Mouse (Mus musculus): ENCODE data around the gene Spon2.

The Spon2 gene

GRCm38 (mm10) chr5:33218746-33219449 is 643 bp upstream of the Spon2 start:
- DNase-seq (ENCODE audit: low spot score in 2 of 2): no peak

GRCm38 (mm10) chr5:33217663-33218062 is 592 bp downstream of the Spon2 start:
- DNase-seq (ENCODE audit: low spot score in 2 of 2): no peak

GRCm38 (mm10) chr5:33214723-33215122 is 3.5 kb downstream of the Spon2 start:
- DNase-seq (ENCODE audit: low spot score in 2 of 2): no peak

GRCm38 (mm10) chr5:33211254-33211653 is 7.0 kb downstream of the Spon2 start:
- no peak for DNase-seq (ENCODE audit: low spot score in 2 of 2)

- DNase-seq (ENCODE audit: low spot score in 2 of 2): no peak
Observed at GRCm38 (mm10) chr5:33210515-33210914, 7.7 kb downstream of the Spon2 start.

DNA sequence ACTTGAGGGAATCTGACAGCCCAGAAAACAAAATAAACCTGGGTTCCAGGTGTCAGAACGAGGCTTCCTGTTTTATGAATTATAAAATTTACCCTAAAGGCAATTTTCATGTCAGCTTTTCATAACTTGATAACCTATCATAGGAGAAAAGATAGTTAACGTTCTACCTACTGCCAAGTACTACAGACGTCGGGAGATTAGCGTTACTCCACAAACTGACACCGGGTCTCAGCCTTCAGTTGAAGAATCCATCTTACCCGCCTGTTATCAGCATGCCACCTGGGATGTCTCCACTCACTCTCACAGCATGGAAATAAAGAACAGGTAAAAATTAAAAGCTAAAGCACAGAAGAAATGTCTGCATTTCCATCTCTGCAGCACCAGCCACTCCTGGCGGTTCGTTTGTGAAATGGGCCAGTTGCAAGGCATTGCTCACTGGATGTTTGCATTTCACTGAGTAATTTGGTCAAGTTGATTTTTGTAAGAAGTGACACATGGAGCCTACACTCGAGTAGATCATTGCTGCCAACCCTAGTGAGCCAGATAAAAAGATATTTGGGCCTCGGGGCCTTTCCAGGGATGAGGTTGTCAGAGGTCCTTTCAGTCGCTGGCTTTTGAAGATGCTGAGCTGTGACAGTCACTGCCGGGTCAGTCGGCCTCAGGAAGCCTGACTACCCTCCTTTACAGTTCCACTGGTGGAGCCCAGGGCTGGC is 9.6 kb downstream of the Spon2 start:
- DNase-seq (ENCODE audit: low spot score in 2 of 2): no peak

GRCm38 (mm10) chr5:33207136-33207535 is 11.1 kb downstream of the Spon2 start:
- no peak for DNase-seq (ENCODE audit: low spot score in 2 of 2)

GRCm38 (mm10) chr5:33206328-33206727 is 11.9 kb downstream of the Spon2 start:
- no peak for DNase-seq (ENCODE audit: low spot score in 2 of 2)

GRCm38 (mm10) chr5:33204284-33204683 is 14.0 kb downstream of the Spon2 start:
- no peak for DNase-seq (ENCODE audit: low spot score in 2 of 2)

GRCm38 (mm10) chr5:33203691-33204242 is 14.5 kb downstream of the Spon2 start:
- DNase-seq (ENCODE audit: low spot score in 2 of 2): peak; percentile 62 to 77

- no peak for DNase-seq (ENCODE audit: low spot score in 2 of 2)
Observed at GRCm38 (mm10) chr5:33203171-33203565, 15.1 kb downstream of the Spon2 start.

- no peak for DNase-seq (ENCODE audit: low spot score in 2 of 2)
Observed at GRCm38 (mm10) chr5:33202516-33203170, 15.6 kb downstream of the Spon2 start.

DNA sequence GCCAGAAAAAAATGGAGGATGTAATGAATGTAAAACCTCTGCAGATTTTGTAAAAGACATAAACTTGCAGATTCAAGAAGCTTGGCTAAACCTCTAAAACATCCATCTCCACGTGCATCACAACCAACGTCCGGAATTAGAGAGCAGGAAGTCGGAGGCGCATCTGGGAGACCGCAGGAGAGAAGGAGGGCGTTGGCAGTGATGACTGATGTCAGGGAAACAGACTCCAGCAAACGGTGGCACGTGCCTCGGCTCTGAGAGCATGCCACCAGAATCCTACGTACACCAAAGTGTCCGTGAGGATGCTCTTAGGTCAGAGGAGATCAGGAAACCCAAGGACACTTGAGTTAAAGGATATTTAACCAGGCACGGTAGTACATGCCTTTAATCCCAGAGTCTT is 16.6 kb downstream of the Spon2 start:
- DNase-seq (ENCODE audit: low spot score in 2 of 2): no peak

- no peak for DNase-seq (ENCODE audit: low spot score in 2 of 2)
Observed at GRCm38 (mm10) chr5:33200071-33200470, 18.2 kb downstream of the Spon2 start.

DNA sequence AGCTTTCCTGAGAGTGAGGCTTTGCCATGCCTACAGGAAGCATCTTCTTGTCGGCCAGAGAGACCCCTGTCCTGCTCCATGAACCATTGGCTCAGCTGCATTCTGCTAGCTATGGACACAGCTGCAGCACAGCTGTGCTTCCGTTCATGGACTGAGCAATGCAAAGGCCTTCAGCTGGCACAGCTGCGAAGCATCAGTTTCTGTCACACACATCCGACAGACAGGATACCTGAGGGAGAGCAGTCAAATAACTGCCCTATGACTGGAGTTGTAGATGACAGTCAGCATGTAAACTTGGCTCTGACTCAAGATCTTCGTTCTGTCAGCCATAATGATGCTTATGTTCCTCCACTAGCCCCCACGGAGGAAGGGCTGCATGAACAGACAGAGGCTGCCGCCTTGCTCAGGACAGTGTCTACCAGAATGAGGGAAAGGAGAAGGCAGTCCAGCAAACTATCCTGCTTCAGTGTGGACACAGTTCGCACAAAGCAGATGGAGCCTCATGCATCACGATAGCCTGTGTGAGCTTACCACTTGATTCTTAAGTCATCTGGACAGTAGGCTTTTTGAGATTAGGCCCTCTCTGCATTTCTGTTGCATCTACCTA is 22.9 kb downstream of the Spon2 start:
- no peak for DNase-seq (ENCODE audit: low spot score in 2 of 2)

- no peak for DNase-seq (ENCODE audit: low spot score in 2 of 2)
Observed at GRCm38 (mm10) chr5:33193567-33193966, 24.7 kb downstream of the Spon2 start.
